Mouse (Mus musculus): ENCODE measurements around the gene 4930432M17Rik.

Gene 4930432M17Rik

DNA sequence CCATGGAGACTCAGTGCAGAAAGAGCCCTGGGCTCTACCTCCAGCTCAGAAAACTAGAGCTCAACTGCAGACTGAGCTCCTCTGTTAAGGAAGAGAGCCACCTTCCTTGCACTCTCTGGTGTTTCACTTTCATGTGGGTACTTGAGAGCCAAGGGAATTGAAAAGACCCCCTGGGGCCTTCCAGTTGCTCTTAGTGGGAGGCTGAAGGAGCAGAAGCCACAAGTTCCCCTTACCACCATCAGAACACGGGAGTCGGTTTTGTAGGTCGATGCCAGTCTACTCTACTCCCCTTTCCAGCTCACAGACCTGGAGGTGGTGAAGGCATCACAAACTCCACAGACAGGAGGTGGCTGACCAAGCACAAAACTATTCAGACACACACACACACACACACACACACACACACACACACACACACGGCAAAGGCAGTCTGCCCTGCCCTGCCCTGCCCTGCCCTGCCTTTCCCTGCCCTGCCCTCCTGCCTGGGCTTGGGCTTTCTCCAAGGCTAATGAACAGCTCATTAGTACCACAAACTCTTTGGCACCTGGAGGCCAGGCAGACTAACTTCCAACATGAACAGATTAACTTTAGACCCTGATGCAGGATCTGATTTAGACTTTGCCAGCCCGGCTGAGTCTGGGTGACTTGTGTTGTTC lies 1.7 kb downstream of the 4930432M17Rik start:
- DNase-seq (ENCODE audit: low read depth, low spot score), result no peak

GRCm38 (mm10) chr3:121678935-121679334 lies 8.4 kb downstream of the 4930432M17Rik start:
- DNase-seq (ENCODE audit: low read depth, low spot score), result no peak

DNA sequence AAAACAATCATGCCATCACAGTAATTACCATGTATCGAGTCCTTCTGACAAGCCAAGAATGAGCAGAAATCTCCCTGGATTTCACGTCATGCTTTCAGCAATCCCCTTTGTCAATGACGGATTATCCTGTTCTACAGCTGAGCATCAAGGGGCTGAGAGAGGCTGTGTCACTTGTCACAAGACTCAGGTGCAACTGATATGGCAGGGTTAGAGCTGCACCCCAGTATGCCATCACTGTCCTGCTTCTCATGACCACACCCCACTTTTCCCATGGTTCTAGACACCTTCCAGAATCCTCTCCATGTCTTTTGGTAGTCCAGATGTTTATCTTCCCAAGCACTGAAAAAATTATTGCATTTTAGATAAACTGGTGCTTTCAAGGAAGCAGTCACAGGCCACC lies 8.9 kb downstream of the 4930432M17Rik start:
- DNase-seq (ENCODE audit: low read depth, low spot score), result no peak

DNA sequence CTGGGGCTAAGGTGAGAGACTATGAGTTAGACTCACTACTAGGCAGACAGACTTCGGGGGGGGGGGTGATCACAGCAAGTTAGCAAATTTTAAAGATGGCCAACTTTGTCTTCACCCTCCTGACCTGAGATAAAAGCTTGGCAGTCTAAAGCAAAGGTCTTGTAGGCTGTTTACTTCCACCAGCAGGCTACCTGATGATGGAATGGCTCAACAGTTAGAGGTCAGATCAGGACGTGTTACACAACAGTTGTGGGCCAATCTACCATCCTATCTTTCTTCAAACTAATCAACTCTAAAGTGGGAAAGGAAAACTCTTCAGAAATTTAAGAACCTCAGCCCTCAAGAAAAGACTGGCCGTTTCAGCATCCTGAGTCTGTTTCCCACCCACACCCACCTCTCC lies 9.6 kb downstream of the 4930432M17Rik start:
- no peak for DNase-seq (ENCODE audit: low read depth, low spot score)

DNA sequence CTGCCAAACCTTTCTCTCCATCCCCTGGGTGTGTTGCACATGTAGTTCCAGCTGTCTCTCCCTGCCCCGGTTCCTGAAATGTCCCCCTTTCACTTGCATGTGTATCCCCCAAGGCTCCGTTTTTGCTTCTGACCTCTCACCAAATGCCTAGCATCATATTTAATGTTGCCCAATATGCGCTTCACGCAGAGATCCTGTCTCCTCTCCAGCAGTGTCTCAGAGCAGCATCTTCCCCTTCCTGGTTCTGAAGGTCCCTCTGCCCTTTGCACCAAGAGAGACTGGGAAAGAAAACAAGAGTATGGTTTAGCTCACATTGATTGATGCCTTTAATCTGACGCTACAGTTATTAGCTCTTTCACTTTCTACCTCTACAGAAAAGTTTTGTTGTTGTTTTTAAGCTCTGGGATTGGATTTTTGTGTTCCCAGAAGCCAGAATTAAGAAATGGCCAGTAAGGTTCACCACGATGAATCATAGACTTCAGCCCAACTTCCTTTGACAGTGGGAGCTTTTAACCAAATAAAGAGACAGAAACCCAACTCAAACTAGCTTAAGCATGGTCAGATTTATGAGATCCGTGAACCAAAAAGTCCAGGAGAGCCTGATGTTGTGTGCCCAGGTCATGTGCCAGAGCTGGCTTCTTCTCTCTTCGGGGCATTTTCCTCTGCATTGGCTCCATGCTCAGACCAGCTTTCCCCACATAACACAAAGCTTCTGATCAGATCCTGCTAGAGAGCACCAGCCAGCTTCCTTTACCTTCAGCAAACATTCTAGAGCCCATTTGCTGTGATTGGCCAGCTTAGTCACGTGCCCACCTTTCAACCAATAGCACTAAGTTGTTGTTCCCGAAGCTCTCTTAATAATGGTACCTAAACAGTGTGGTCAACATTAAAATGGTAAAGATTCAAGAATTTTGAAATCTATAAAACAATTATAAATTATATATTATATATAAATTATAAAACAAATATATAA lies 12.2 kb downstream of the 4930432M17Rik start:
- no peak for DNase-seq (ENCODE audit: low read depth, low spot score)

DNA sequence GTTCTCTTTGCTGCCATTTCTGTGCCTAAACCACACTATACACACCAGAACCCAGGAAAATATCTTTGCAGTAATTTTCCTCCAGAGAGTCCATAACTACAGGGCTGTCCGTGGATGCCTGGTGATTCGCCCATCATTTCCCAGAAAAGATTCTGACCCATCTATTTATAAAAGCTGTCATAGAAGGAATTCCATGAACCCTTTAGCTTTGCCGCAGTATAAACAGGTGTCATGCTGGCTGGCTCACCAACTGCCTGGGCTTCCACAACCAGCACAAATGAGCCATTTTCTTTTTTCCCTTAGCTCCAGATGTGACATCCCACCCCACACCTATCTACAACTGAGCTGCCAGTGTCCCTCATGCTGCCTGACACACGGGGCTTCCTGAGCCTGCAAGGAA lies 14.0 kb downstream of the 4930432M17Rik start:
- no peak for DNase-seq (ENCODE audit: low read depth, low spot score)

- no peak for DNase-seq (ENCODE audit: low read depth, low spot score)
These were observed 14.4 kb downstream of the 4930432M17Rik start for GRCm38 (mm10) chr3:121684963-121685362.

DNA sequence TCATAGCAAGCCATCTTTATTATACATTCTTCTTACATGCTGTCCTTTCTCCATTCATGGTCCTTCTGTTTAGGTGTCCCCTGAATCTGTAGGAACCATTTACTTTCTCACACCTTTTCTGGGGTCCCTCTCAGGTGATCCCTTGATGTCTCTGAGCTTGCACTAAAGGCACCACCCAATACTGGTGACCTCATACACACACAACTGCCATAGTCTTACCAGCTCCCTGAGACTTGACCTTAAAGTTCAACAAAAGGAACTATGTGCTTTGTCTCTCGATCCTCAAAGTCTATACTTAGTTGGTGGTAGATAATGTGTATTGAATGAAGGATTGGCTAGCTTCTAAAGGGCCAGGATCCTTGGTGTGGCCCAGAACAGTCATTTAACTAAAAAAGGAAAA lies 15.4 kb downstream of the 4930432M17Rik start:
- no peak for DNase-seq (ENCODE audit: low read depth, low spot score)

GRCm38 (mm10) chr3:121686408-121686911 lies 15.9 kb downstream of the 4930432M17Rik start:
- no peak for DNase-seq (ENCODE audit: low read depth, low spot score)

- DNase-seq (ENCODE audit: low read depth, low spot score), result no peak
These were observed 17.2 kb downstream of the 4930432M17Rik start for GRCm38 (mm10) chr3:121687741-121688140.

- DNase-seq (ENCODE audit: low read depth, low spot score), result no peak
These were observed 18.5 kb downstream of the 4930432M17Rik start for GRCm38 (mm10) chr3:121689029-121689428.

GRCm38 (mm10) chr3:121689697-121690096 lies 19.1 kb downstream of the 4930432M17Rik start:
- no peak for DNase-seq (ENCODE audit: low read depth, low spot score)

- DNase-seq (ENCODE audit: low read depth, low spot score), result no peak
These were observed 22.6 kb downstream of the 4930432M17Rik start for GRCm38 (mm10) chr3:121693001-121693730.

GRCm38 (mm10) chr3:121693746-121694145 lies 23.2 kb downstream of the 4930432M17Rik start:
- no peak for DNase-seq (ENCODE audit: low read depth, low spot score)

- DNase-seq (ENCODE audit: low read depth, low spot score), result no peak
These were observed 26.6 kb downstream of the 4930432M17Rik start for GRCm38 (mm10) chr3:121697169-121697568.

GRCm38 (mm10) chr3:121699401-121699800 lies 28.8 kb downstream of the 4930432M17Rik start:
- DNase-seq (ENCODE audit: low read depth, low spot score), result no peak

GRCm38 (mm10) chr3:121699849-121700248 lies 29.3 kb downstream of the 4930432M17Rik start:
- DNase-seq (ENCODE audit: low read depth, low spot score), result no peak

GRCm38 (mm10) chr3:121700364-121700952 lies 29.9 kb downstream of the 4930432M17Rik start:
- no peak for DNase-seq (ENCODE audit: low read depth, low spot score)

GRCm38 (mm10) chr3:121703155-121703879 lies 32.8 kb downstream of the 4930432M17Rik start:
- DNase-seq (ENCODE audit: low read depth, low spot score), result no peak

DNA sequence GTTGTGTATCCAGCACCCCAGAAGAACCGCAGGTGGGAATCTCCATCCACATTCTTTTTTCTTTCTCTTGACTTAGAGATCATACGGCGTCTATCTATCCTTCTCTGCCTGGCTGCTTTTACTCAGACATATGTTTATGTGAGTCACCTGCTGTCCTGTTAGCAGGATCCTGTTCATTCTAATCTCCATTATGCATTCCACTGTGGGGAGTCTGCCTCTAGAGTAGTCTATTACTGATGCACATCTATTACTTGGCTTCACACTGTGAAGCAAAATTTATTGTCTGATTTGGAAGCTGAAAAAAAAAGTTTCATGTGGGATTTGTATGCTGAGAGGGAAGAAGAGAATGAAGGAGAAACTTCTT lies 33.3 kb downstream of the 4930432M17Rik start:
- DNase-seq (ENCODE audit: low read depth, low spot score), result no peak

DNA sequence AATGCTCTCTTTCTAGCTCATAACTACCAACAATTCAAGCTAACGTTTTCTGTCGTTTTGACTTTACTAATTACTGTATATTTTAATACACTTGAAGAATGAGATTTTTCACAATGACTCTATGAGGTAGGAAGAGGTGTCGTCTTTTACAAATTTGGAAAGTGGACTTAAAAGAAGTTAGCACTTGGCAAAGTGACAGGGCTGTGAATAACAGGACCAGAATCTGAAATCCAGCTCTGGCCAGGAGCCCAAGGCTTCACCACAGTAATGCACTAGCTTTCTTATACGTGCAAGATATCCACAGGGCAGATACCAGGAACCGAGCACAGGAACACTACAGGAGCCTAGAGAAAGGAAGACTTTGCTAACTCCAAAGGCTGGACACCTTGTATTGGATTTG lies 35.5 kb downstream of the 4930432M17Rik start:
- DNase-seq (ENCODE audit: low read depth, low spot score), result no peak

Measured in c-Kit-negative CD71-positive TER-119-positive erythroid progenitor cells, embryonic 14.5 days (primary cell).